Mouse (Mus musculus): ENCODE results near the gene Trp73.

GRCm38 (mm10) chr4:154089205-154089604 is 50.8 kb downstream of the Trp73 start:
- no peak for TF ChIP-seq CTCF (IDR thresholded peaks at IDR 0.05; ENCODE audit: insufficient read depth, low read depth, low read length)
- TF ChIP-seq POLR2A (IDR thresholded peaks at IDR 0.05; ENCODE audit: insufficient read depth, low read depth, low read length), result no peak

All from olfactory bulb, adult 2 months (tissue).